In genomic region chr11:88583866-88584265, GRCm38 (mm10) we compare ENCODE assay signal across 8 mouse cellular contexts.
DNase-seq lines count a peak whose midpoint lies in the region; ATAC-seq and TF ChIP-seq lines count a peak whose summit lies in the region.

No protein-coding gene starts in this region.

- WGBS in heart, embryonic 13.5 days = 20% methylated on average over 6 of the region's 6 CpGs
- WGBS in forebrain, embryonic 15.5 days = 4% methylated on average over 6 of the region's 6 CpGs
- WGBS in midbrain, embryonic 11.5 days = 2% methylated on average over 6 of the region's 6 CpGs

- H3K9ac ChIP-seq in heart, embryonic 13.5 days = peak overlapping the region; percentile 62
- peak overlapping the region; percentile 54 for H3K9ac ChIP-seq in ES-E14 (ENCODE audit: insufficient read depth, low read depth, low read length, poor library complexity, severe bottlenecking)
- no peak overlapping the region for H3K9ac ChIP-seq in forebrain, embryonic 15.5 days (replicated peaks)
- H3K9ac ChIP-seq in midbrain, embryonic 11.5 days (ENCODE audit: low read length) = peak overlapping the region; percentile 56

- in situ Hi-C loops in ES-E14 (cut with MboI; ENCODE audit: low sequenced_read_pairs in 2 of 2, unreplicated experiment in 2 of 2) = no loop called here

- DNase-seq in heart, adult 9 months (ENCODE audit: low spot score in 2 of 2) = no peak
- DNase-seq in ES-E14 (ENCODE audit: low read depth, low spot score) = no peak
- DNase-seq in midbrain, embryonic 11.5 days (ENCODE audit: low spot score, missing footprints) = peak; percentile 92
- no peak for DNase-seq in adrenal gland, postnatal 25 days
- no peak for DNase-seq in urinary bladder, postnatal 25 days (ENCODE audit: low spot score)

- peaks cover 85% of the 10 kb centered on the region for H3K4me1 ChIP-seq in heart, embryonic 13.5 days
- peaks cover 6 to 12% of the 10 kb centered on the region in 2 experiments for H3K4me1 ChIP-seq in ES-E14 (ENCODE audit: control insufficient read depth in 2 of 2, insufficient read depth in 2 of 2, low read length in 2 of 2, poor library complexity in 1 of 2)
- peaks cover 96% of the 10 kb centered on the region for H3K4me1 ChIP-seq in forebrain, embryonic 15.5 days
- peaks cover 88% of the 10 kb centered on the region for H3K4me1 ChIP-seq in midbrain, embryonic 11.5 days (ENCODE audit: control insufficient read depth, insufficient read depth, low read length)

- peak overlapping the region; percentile 54 for H3K4me2 ChIP-seq in heart, embryonic 13.5 days
- peak overlapping the region; percentile 10; the same call in 1 of the 2 replicates for H3K4me2 ChIP-seq in forebrain, embryonic 15.5 days (replicated peaks)
- H3K4me2 ChIP-seq in midbrain, embryonic 11.5 days = peak overlapping the region; percentile 39

- peaks cover 18% of the 10 kb centered on the region for H3K36me3 ChIP-seq in heart, embryonic 13.5 days
- peaks cover 3% of the 10 kb centered on the region; the same call in 1 of the 2 replicates for H3K36me3 ChIP-seq in ES-E14 (ENCODE audit: control insufficient read depth, insufficient read depth, low read length, poor library complexity, severe bottlenecking)
- H3K36me3 ChIP-seq in forebrain, embryonic 15.5 days = no peaks in the 10 kb centered on the region
- no peaks in the 10 kb centered on the region for H3K36me3 ChIP-seq in midbrain, embryonic 11.5 days (ENCODE audit: control insufficient read depth, insufficient read depth, low read length)

- no peaks in the 10 kb centered on the region for H3K9me3 ChIP-seq in heart, embryonic 13.5 days
- H3K9me3 ChIP-seq in ES-E14 (ENCODE audit: control insufficient read depth, insufficient read depth, low read depth, low read length) = no peaks in the 10 kb centered on the region
- H3K9me3 ChIP-seq in forebrain, embryonic 15.5 days = no peaks in the 10 kb centered on the region
- no peaks in the 10 kb centered on the region for H3K9me3 ChIP-seq in midbrain, embryonic 11.5 days (ENCODE audit: control insufficient read depth, low read length)

- no peak overlapping the region for H3K4me3 ChIP-seq in heart, embryonic 13.5 days
- H3K4me3 ChIP-seq in ES-E14 (ENCODE audit: insufficient read depth in 1 of 2, low read depth in 1 of 2, low read length in 2 of 2, poor library complexity in 1 of 2, severe bottlenecking in 1 of 2) = peak overlapping the region; percentile 11 to 41; a peak in 3 of 4 replicates
- no peak overlapping the region for H3K4me3 ChIP-seq in forebrain, embryonic 15.5 days
- H3K4me3 ChIP-seq in midbrain, embryonic 11.5 days (ENCODE audit: low read depth, low read length) = no peak overlapping the region

- ATAC-seq in heart, embryonic 13.5 days (ENCODE audit: extremely low read depth, insufficient number of reproducible peaks, low FRiP score, low TSS enrichment) = no peak
- ATAC-seq in forebrain, embryonic 15.5 days (replicated peaks) = no peak
- ATAC-seq in midbrain, embryonic 11.5 days (ENCODE audit: low FRiP score) = no peak
- no peak for ATAC-seq in erythroblast, adult 5-6 weeks (replicated peaks; ENCODE audit: low FRiP score, poor library complexity, severe bottlenecking)

- no peaks in the 10 kb centered on the region for H3K27me3 ChIP-seq in heart, embryonic 13.5 days (replicated peaks)
- H3K27me3 ChIP-seq in forebrain, embryonic 15.5 days = no peaks in the 10 kb centered on the region
- H3K27me3 ChIP-seq in midbrain, embryonic 11.5 days (ENCODE audit: control insufficient read depth, insufficient read depth, low read length) = no peaks in the 10 kb centered on the region

- peak overlapping the region; percentile 85 for H3K27ac ChIP-seq in heart, embryonic 13.5 days (replicated peaks)
- peak overlapping the region; percentile 98 for H3K27ac ChIP-seq in ES-E14 (ENCODE audit: insufficient read depth, low read depth, low read length, poor library complexity, severe bottlenecking)
- peak overlapping the region; percentile 87 for H3K27ac ChIP-seq in forebrain, embryonic 15.5 days (replicated peaks)
- peak overlapping the region; percentile 97 for H3K27ac ChIP-seq in midbrain, embryonic 11.5 days (ENCODE audit: low read depth, low read length)

TF ChIP-seq in ES-E14, 5 proteins besides CTCF, POLR2A, EP300 and RAD21:
- no peak for TF ChIP-seq MAFK (IDR thresholded peaks at IDR 0.05; ENCODE audit: insufficient read depth, low read depth, low read length)

Comparison
In these comparisons a context has a peak if more than half of its experiments do, and no peak if none do; other contexts are left out.
1. H3K4me3 ChIP-seq: peak in ES-E14 (2 of 2); none in heart, embryonic 13.5 days (single experiment), forebrain, embryonic 15.5 days (single experiment) and midbrain, embryonic 11.5 days (single experiment).
2. Peak in every context shown above with its lines, with median percentiles within 50 percentile points of each other: H3K27ac ChIP-seq and H3K4me2 ChIP-seq.